Mouse (Mus musculus): ENCODE results near the gene Ankrd26.
"Not testable (repeated sequence)": the region's sequence is repeated elsewhere in the genome, so short reads cannot be mapped to it uniquely, and the experiment has no call there.

Gene Ankrd26

GRCm38 (mm10) chr6:118561745-118562609, at the start of gene Ankrd26:
Gene Ankrd26 (minus strand): TSS chr6:118562226.
- peak; percentile 94 to 95 for DNase-seq

GRCm38 (mm10) chr6:118608906-118609305, 46.9 kb upstream of the Ankrd26 start:
- DNase-seq, result peak in 1 of 2 experiments; percentile 7

- no peak for DNase-seq
These were observed 43.9 kb upstream of the Ankrd26 start for GRCm38 (mm10) chr6:118605974-118606373.

DNA sequence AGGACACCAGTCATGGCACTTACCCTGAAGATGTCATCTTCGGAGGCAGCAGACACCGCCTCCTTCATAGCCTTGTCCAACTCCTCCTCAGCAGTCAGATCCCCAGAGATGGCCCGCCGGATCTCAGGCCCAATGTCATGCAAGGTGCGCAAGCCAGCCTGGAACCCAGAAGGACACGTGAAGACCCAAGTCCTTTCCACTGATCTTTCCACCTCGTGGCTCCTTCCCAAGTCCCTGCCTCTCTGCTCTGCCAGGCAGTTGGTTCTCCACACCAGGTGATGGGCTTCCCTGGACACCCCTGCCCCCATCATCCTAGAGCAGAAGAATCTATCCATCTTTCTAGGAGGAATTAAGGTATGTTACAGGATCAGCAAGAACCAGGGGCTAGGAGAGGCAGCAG, 41.8 kb upstream of the Ankrd26 start:
- DNase-seq, result no peak

GRCm38 (mm10) chr6:118595681-118596055, 33.6 kb upstream of the Ankrd26 start:
- no peak for DNase-seq

- no peak for DNase-seq
These were observed 33.0 kb upstream of the Ankrd26 start for GRCm38 (mm10) chr6:118594833-118595680.

DNA sequence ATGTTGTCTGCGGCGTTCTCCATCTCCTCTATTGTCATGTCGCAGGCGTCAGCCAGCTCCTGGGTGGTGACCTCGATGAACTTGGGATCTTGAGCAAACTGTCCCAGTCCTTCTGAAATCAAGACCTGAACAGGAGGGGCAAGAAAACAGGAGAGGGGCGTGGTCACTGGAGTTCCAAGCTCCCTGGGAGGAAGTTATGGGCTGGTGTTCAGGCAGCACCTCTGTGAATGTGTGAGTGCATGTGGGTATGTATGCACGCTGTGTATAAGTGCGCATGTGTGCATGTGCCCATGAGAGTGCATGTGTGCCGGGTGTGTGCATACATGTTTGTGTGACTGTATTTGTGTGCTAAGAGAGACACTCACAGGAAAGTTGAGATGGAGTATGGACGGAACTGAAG, 32.0 kb upstream of the Ankrd26 start:
- DNase-seq, result no peak

- DNase-seq, result peak; percentile 41 to 49
These were observed 31.5 kb upstream of the Ankrd26 start for GRCm38 (mm10) chr6:118593377-118594061.

GRCm38 (mm10) chr6:118592662-118593376, 30.8 kb upstream of the Ankrd26 start:
- no peak for DNase-seq

GRCm38 (mm10) chr6:118578741-118579140, 16.7 kb upstream of the Ankrd26 start:
- DNase-seq, result not testable (repeated sequence)

DNA sequence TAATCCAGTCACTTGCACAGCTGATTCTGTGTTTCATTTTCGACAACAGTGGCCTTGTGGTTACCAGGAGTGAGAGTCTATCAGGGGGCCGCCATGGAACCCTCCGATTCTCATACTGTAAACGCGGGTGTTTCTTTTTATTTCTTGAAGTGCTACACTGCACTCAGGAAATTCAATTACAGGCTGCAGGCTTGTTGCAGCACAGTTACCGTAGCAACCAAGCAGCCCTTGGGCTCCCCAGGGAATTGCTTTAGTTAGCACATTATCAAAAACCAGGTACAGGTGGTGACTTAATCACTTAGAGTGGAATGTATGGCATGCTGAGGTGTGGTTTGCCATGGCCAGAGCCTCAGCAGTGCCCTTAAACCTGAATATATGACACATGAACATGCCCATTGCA, 12.3 kb upstream of the Ankrd26 start:
- DNase-seq, result no peak

DNA sequence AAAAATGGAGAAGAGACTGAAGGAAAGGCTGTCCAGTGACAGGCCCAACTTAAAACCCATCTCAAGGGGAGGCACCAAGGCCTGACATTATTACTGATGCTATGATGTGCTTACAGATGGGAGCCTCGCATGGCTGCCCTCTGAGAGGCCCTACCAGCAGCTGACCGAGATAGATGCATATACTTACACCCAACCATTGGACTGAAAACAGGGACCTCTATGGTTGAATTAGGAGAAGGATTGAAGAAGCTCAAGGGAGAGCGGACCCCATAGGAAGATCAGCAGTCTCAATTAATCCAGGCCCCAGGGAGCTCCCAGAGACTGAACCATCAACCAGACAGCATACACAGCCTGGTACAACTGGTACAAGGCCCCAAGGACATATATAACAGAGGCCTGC, 5.8 kb upstream of the Ankrd26 start:
- DNase-seq, result no peak

GRCm38 (mm10) chr6:118561225-118561624, 801 bp downstream of the Ankrd26 start:
- DNase-seq, result no peak

DNA sequence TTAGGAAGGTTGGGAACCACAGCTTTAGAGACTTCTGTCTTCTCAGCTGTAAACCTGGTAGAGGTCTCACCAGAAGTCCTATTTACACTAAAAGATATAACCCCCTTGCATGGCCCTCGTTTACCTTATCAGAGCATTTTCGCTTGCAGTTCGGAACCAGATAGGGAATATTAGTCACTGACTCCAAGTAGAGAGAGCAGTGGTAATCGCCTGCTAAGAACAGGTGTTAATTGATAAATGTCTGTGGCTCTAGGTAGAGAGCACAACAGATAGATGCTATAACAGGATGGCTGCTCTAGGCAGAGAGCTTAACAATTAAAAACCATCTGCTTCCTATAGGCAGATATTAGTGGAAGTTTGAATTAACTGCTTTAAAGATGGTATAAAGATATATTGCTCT, 23.4 kb downstream of the Ankrd26 start:
- no peak for DNase-seq

DNA sequence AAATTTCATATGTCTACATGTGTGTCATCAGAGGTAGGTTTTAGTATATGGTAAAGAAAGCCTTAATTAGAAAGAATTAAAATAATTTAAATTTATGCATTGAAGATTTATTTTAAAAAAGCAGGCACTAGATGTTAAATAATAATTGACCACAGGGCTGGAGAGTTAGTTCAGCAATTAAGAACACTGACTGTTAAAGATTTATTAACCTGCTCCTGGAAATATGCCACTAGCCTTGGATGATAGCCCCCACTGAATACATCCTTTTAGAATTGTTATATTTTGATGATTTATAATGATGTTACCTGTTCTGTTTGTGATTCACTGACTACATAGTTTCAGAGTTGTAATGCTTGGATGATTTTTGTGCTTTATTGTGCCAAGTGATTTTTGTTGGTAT, 24.8 kb downstream of the Ankrd26 start:
- DNase-seq, result not testable (repeated sequence)

DNA sequence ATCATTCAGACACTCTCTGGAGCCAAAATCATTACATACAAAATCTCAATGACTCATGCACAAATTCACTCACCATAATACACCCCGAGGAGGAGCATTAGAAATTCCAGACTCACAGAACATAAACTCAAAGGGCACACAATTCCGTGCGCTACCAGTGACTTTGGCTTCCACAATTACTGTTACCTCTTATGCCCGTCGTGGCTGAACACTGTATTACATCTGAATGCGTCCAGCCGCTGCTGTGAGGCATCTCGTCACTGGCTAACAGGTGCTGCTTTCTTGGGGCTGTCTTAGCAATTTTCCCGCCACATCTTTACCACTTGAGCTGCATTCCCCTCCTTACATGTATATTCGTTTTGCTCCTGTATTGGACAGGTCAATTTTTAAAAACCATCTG, 26.7 kb downstream of the Ankrd26 start:
- no peak for DNase-seq

GRCm38 (mm10) chr6:118533381-118533780, 28.6 kb downstream of the Ankrd26 start:
- no peak for DNase-seq

DNA sequence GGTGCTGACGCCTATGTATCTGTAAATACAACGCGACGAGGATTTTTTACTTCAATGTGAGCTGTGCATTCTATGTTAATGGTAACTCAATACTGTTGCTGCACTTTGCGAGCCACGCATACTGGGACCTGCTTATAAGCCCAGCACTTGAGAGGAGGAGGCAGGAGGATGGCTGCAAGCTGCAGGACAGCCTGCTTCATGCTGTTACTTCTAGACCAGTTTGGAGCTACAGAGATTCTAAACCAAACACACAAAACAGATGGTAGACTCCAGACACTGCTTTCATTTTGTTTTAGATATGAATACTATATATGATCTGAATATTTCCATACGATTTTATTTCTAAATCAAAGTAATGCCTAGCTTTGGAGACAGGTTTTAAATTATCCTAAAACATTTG, 41.4 kb downstream of the Ankrd26 start:
- DNase-seq, result no peak

GRCm38 (mm10) chr6:118513335-118514012, 48.6 kb downstream of the Ankrd26 start:
- no peak for DNase-seq

DNA sequence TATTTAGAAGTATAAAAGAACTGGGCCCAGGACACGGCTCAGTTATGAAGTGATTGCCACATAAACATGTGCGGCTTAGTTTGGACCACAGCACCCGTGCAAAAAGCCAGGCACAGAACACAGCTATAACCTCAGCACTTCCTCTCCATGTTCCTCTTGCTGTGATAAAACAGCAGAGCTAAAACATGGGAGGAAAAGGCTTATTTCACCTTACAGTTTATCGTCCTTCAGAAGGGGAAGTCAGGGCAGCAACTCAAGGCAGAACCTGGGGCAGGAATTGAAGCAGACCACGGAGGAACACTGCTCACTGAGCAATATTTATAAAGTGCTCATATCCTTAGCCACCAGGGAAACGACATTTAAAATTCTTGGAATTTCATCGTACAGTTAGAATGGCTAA, 63.0 kb downstream of the Ankrd26 start:
- DNase-seq, result no peak

- DNase-seq, result no peak
These were observed 79.9 kb downstream of the Ankrd26 start for GRCm38 (mm10) chr6:118482125-118482524.

All from lung, postnatal 4 days (tissue).